Mouse (Mus musculus) hindbrain, embryonic 12.5 days (tissue): Measurements from ENCODE around the gene Jmjd1c. TPM values are rescaled to one million over a fixed set of nuclear protein-coding genes. Genes with fewer than 3 reads are reported as not detected.

Experiments used
- ATAC-seq: fragments of 200-750 bp; cut with Nextera tagmentation; 2 replicates; pipeline ENCODE4 v1.8.0; 2017; ENCODE audit warnings: moderate TSS enrichment; ENCODE audit not compliant: low FRiP score
- H3K27ac ChIP-seq: fragments of 300-500 bp; sonication (generic); 2 replicates; pipeline ENCODE4 v1.5.1; 2016; ENCODE audit warnings: mild to moderate bottlenecking
- H3K27me3 ChIP-seq: fragments of 300-500 bp; sonication (generic); 2 replicates; pipeline ENCODE4 v1.6.1; 2016; ENCODE audit warnings: mild to moderate bottlenecking
- H3K36me3 ChIP-seq: fragments of 300-500 bp; sonication (generic); 2 replicates; pipeline ENCODE4 v1.6.1; 2016; ENCODE audit warnings: mild to moderate bottlenecking
- H3K4me1 ChIP-seq: fragments of 300-500 bp; sonication (generic); 2 replicates; pipeline ENCODE4 v1.6.1; 2016
- H3K4me2 ChIP-seq: fragments of 300-500 bp; sonication (generic); replicated peaks from 2 replicates; pipeline ENCODE4 v1.6.1; 2016; ENCODE audit warnings: mild to moderate bottlenecking
- H3K4me3 ChIP-seq: fragments of 300-500 bp; sonication (generic); 2 replicates; pipeline ENCODE4 v1.5.1; 2016; ENCODE audit warnings: mild to moderate bottlenecking
- H3K9ac ChIP-seq: fragments of 300-500 bp; sonication (generic); 2 replicates; pipeline ENCODE4 v1.6.1; 2016; ENCODE audit warnings: mild to moderate bottlenecking, moderate library complexity
- H3K9me3 ChIP-seq: fragments of 300-500 bp; sonication (generic); replicated peaks from 2 replicates; pipeline ENCODE4 v1.6.1; 2016; ENCODE audit warnings: mild to moderate bottlenecking
- WGBS: fragments of 180-500 bp; shearing (Covaris S2); methylation state at CpG from one replicate; pipeline ENCODE4 v1.1.7; 2016; 5-methylcytosine and 5-hydroxymethylcytosine counted together
- polyA plus RNA-seq: library from polyadenylated mRNA; unstranded; fragments of >200 nt; fragmentation: Nextera tagmentation; extraction: Ambion mirVana; gene quantifications from 2 replicates; pipeline ENCODE4 v1.2.1, GENCODE M21; 2016

Gene Jmjd1c
- polyA plus RNA-seq, 1 experiment from 2014 or later = 60.1 TPM

DNA sequence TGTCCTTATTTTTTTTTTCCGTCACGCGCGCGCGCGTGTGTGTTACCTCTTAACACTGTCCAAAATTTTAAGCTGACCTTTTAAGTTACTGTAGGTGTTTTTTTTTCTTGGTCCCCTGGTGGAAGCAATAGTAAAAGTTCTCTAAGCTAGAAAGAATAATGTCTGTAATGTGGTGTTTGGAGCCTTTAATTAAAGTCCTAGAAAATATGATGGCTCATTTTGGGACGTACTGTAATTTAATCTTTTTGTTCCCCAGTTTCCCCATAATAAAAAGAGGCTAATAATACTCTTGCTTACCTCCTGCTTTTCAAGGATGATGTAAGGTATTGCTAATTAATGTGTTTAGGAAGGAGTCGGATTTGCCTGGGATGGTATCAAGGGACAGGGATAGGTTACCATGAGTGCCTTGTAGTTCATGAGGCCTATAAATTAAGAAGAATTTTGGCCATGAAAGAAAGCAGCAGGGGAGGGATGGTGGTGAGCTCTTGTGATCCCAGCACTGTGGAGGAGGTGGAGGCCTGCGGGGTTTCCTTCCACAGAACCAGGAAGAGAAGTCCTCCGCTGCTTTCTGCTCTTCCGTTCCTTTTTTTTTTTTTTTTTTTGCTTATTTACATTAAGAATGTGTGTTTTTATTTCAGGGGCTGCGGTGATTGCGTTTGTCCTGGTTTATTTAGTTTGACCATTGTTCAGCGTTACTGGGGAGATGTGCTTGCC is 1.7 kb downstream of the Jmjd1c start:
- no peaks in the 10 kb centered on the region for H3K36me3 ChIP-seq
- peaks cover 55% of the 10 kb centered on the region for H3K4me1 ChIP-seq
- under 1% methylated on average over 15 of the region's 15 CpGs for WGBS
- no peaks in the 10 kb centered on the region for H3K9me3 ChIP-seq
- peak overlapping the region; percentile 100 for H3K27ac ChIP-seq
- H3K4me2 ChIP-seq = peak overlapping the region; percentile 78
- no peaks in the 10 kb centered on the region for H3K27me3 ChIP-seq
- no peak for ATAC-seq
- H3K9ac ChIP-seq = peak overlapping the region; percentile 99
- H3K4me3 ChIP-seq = peak overlapping the region; percentile 91

DNA sequence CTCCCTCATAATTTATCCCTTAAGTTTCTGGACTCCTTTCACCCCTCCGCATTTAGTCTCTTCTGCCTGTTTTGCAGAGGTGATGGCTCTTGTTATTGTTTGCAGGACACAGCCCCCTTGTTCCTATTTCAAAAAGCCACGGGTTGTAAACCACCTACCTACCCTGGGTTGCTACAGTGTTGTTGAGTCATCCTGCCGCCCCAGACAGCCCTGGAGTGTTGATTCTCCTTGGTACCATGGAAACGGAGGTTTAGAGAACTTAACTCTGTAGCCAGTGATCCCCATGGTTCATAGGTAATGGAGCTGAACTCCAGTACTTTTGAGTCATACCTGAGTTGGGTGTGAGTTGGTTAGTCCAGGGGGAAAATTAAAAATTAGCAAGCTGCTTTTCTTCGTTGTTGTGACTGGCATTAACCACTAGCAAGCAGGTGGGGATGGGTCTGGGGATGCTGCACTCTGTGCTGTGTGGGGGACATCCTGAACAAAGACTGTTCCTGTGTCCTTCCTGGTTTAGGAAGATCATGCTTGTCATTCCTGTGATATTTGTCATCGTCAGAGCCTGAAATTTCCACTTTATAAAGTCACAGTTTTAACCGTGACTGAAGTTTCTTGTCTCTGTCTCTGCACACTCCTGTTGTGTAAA is 2.6 kb downstream of the Jmjd1c start:
- Histone ChIP-seq H3K27ac (no peak overlapping the region), H3K36me3 (no peaks in the 10 kb centered on the region), H3K9me3 (no peaks in the 10 kb centered on the region), H3K27me3 (no peaks in the 10 kb centered on the region), H3K4me2 (peak overlapping the region; percentile 78), H3K9ac (peak overlapping the region; percentile 99), H3K4me3 (peak overlapping the region; percentile 91), H3K4me1 (peaks cover 64% of the 10 kb centered on the region)
- no peak for ATAC-seq
- WGBS = 15% methylated on average over 7 of the region's 7 CpGs

DNA sequence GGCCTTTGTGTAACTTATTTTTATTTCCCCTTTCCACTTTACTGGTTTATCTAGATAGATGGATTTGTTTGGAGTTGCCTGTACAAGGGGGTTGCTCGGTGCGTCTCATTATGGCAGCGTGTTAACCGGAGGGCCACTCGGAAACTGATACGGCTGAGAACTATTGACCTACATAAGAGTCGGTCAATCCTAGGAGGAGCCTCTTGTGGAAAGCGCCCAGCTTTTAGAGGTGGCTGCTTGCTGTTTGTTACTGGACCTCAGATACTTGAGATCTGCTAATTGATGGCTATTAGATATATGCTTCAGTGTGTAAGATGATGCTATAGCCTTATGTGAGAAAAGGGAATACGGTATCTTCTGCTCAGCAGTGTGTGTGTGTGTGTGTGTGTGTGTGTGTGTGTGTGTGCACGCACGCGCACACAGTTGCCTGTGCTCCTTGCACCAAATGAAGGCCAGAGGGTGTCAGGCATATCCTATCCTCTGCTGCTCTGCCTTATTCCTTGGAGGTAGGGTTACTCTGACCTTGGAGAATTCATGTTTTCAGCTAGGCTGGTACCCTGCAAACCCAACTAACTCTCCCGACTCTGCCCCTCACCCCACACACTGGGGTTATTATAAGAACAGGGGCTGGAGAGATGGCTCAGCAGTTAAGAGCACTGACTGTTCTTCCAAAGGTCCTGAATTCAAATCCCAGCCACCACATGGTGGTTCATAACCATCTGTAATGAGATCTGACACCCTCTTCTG is 3.4 kb downstream of the Jmjd1c start:
- Histone ChIP-seq H3K4me3 (no peak overlapping the region), H3K36me3 (no peaks in the 10 kb centered on the region), H3K9me3 (no peaks in the 10 kb centered on the region), H3K9ac (no peak overlapping the region), H3K4me1 (peaks cover 72% of the 10 kb centered on the region), H3K27me3 (no peaks in the 10 kb centered on the region), H3K27ac (no peak overlapping the region), H3K4me2 (peak overlapping the region; percentile 78)
- 53% methylated on average over 13 of the region's 13 CpGs for WGBS
- ATAC-seq = no peak

DNA sequence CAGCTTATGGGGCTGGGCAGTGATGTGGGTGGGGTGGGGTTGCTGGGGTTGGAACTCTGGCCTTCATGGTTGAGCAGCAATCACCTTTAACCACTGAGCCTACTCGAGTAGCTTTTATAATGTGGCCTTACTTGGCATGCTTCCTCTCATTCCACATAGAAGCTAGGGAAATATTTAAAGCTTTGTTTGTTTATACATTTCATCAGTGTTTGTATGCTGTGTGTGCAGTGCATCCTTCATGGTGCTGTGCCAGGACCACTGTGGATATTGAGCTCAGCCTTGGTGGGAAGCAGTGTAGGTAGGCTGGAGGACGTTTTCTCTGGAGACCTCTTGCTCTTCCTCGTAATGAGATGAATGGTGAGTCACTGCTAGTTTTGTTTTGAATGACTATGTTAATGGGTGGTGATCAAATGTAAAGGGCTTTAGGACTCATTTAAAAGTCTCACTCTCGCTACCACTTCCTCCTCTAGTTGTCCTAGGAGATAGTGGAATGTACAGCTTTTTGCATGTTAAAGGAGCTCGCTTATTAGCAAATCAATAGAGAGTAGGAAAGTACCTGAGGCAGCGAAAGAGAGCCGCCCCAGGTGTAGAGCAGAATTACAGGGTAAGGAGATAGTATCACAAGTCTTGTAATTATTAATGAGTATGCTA is 4.2 kb downstream of the Jmjd1c start:
- H3K9ac ChIP-seq = no peak overlapping the region
- ATAC-seq = no peak
- WGBS = 36% methylated on average over 7 of the region's 7 CpGs
- no peaks in the 10 kb centered on the region for H3K9me3 ChIP-seq
- no peak overlapping the region for H3K4me2 ChIP-seq
- H3K36me3 ChIP-seq = no peaks in the 10 kb centered on the region
- no peaks in the 10 kb centered on the region for H3K27me3 ChIP-seq
- H3K4me3 ChIP-seq = no peak overlapping the region
- no peak overlapping the region for H3K27ac ChIP-seq
- H3K4me1 ChIP-seq = peaks cover 75% of the 10 kb centered on the region

DNA sequence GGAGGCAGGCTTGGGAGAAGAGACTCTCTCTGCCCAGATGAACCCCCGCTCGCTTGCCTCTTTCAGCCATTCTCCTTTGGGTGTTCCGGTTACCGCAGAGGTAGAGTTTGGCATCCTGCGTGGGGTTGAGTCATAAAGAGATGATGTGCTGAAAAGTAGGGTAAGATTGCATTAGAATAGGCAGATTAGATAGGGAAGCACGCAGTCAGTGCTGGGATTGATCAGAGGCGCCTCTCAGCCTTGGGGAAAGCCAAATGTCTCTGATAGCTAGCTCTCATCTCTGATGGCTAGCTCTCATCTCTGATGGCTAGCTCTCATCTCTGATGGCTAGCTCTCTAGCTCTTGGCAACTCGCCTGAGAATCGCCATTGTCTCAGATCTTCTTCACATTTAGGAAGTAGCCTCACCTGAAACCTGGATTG is 4.9 kb downstream of the Jmjd1c start:
- H3K36me3 ChIP-seq = no peaks in the 10 kb centered on the region
- no peak overlapping the region for H3K9ac ChIP-seq
- H3K4me3 ChIP-seq = no peak overlapping the region
- H3K27ac ChIP-seq = no peak overlapping the region
- peaks cover 79% of the 10 kb centered on the region for H3K4me1 ChIP-seq
- H3K9me3 ChIP-seq = no peaks in the 10 kb centered on the region
- no peaks in the 10 kb centered on the region for H3K27me3 ChIP-seq
- ATAC-seq = no peak
- H3K4me2 ChIP-seq = no peak overlapping the region
- WGBS = 58% methylated on average over 9 of the region's 9 CpGs

DNA sequence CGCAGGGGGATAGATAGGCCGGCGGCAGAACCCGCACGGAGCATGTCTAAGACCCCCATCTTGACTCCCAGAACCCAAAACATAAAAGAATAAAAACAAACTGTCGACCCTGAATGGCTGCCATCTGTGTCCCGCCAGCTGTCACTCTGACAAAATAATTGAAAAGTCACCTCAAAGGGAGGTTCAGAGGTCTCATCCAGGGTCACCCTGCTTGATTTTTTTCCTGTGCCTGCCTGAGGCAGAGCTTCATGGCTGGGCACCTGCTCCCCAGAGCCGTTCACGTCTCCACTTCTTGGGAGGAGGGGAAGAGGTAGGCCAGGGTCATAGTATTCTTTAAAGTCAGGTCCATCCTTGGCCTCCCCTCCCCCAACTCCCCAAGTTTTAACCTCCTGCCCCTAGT is 8.6 kb downstream of the Jmjd1c start:
- Histone ChIP-seq H3K36me3 (no peaks in the 10 kb centered on the region), H3K27ac (peak overlapping the region; percentile 17; the same call in 1 of the 2 replicates), H3K4me1 (peaks cover 86% of the 10 kb centered on the region), H3K4me3 (no peak overlapping the region), H3K9me3 (no peaks in the 10 kb centered on the region), H3K27me3 (no peaks in the 10 kb centered on the region), H3K9ac (no peak overlapping the region), H3K4me2 (peak overlapping the region; percentile 1; the same call in 1 of the 2 replicates)
- ATAC-seq = peak; percentile 52; the same call in 1 of the 2 replicates
- WGBS = 6% methylated on average over 9 of the region's 9 CpGs

DNA sequence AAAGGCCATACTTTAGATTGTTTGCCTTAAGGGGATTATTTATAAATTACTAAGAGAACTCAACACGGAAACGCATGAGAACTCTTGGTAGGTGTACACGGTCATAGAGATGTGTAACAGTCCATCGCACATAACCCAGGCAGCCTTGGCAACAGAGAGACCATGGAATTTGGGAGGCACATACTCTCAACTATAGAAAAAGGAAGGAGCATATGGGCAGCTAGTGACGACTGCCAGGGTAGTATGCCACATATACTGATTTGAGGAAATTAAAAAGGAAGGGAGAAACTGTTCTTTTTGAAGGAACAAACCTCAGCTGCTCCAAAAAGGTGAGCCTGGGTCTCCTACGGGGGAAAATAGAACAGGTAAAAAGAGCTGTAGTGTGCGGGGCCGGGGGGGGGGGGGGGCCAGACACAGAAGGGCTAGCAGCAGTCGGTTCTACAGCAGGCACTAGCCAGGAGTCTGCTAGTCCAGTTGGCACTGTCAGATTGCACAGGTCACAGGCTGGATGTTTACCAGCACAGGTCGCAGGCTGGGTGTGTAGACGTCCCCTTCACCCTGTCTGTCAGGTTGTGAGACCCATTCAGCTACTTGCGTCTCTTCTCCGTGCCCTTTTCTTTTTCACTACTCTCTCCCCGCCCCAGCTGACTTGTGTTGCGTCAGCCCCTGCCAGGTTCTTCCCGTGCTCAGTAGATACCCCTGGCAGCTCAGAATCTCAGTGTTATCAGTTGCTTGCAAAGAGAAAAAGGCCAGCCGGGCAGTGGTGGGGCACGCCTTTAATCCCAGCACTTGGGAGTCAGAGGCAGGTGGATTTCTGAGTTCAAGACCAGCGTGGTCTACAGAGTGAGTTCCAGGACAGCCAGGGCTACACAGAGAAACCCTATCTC is 9.6 kb downstream of the Jmjd1c start:
- ATAC-seq = no peak
- no peak overlapping the region for H3K27ac ChIP-seq
- no peak overlapping the region for H3K9ac ChIP-seq
- WGBS = 64% methylated on average over 19 of the region's 19 CpGs
- no peaks in the 10 kb centered on the region for H3K27me3 ChIP-seq
- H3K4me3 ChIP-seq = no peak overlapping the region
- H3K9me3 ChIP-seq = no peaks in the 10 kb centered on the region
- peaks cover 85% of the 10 kb centered on the region for H3K4me1 ChIP-seq
- no peak overlapping the region for H3K4me2 ChIP-seq
- H3K36me3 ChIP-seq = no peaks in the 10 kb centered on the region

DNA sequence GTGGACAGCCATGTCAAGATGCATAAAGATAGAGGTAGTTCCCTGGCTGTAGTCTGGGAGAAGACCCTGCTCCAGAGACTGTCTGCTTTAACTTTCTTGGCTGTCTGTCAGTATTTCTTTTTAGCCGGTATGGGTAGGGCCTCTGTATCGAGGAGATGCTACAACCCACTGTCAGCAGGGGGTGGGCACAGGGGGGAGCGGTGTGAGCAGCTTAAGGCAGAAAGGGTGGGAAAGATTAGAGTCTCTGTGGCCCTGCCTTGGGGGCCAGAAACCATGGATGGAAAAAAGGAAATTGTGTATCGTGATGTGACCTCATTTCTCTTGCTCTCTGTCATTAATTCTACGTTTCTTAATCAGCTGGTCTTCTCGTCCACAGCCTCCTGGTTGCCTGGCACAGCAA is 10.5 kb downstream of the Jmjd1c start:
- H3K36me3 ChIP-seq = no peaks in the 10 kb centered on the region
- H3K9ac ChIP-seq = no peak overlapping the region
- H3K27ac ChIP-seq = no peak overlapping the region
- no peaks in the 10 kb centered on the region for H3K9me3 ChIP-seq
- no peak overlapping the region for H3K4me3 ChIP-seq
- H3K4me1 ChIP-seq = peaks cover 83% of the 10 kb centered on the region
- WGBS = 50% methylated on average over 6 of the region's 6 CpGs
- no peak for ATAC-seq
- H3K4me2 ChIP-seq = no peak overlapping the region
- H3K27me3 ChIP-seq = no peaks in the 10 kb centered on the region

DNA sequence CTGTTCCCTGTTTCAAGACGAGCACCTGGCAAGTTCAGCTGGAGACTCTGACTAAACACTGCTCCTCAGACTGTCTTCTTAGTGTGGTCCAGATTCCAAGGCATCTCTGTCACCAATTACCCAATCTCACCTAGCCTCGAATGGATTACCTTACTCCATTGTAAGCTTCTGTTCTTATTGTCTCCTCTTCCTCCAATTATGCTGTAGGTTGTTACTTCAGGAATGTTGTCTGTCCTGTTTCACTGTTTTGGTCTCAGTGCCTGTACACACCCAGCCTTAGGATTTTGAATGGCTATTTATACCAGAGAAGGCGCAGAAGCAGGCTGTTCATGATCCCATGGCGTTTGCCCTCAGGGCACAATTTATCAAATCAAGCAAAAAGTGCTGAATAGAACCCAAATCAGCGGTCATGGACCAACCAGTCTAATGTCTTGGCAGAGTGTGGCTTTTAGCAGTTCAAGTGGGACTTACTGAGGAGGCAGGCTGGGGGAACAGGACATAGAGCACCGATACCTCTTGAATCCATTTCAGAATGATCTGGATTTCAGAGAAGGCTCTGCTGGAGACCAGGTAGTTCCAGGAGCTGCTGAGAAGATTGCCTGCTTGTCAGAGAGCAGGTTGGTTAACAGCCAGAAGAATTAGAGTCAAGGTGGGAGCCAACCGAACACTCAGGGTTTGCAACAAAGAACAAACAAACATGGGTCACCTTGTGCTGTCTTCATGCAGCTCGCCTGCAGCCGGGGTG is 11.3 kb downstream of the Jmjd1c start:
- Histone ChIP-seq H3K9me3 (no peaks in the 10 kb centered on the region), H3K4me3 (no peak overlapping the region), H3K36me3 (no peaks in the 10 kb centered on the region), H3K9ac (no peak overlapping the region), H3K27ac (no peak overlapping the region), H3K4me2 (no peak overlapping the region), H3K4me1 (peaks cover 79% of the 10 kb centered on the region), H3K27me3 (no peaks in the 10 kb centered on the region)
- ATAC-seq = no peak
- WGBS = 70% methylated on average over 9 of the region's 9 CpGs

DNA sequence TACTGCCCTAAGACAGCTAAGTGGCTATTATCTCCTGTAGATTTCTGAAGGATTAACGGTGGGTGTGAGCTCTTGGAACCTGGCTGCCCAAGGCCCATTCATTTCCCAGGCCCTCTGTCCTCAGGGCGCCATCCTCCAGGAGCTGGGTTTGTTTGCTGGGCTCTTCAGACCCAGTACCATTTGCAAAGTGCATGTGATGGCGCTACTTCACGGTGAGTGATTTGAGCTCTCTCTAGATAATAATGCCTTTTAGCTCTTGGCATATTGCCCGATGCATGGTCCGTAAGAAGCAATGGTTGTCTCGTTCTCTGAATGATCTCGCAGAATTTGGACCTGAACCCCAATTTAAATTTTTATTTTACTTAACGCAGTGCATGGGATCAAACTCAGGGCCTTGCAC is 12.2 kb downstream of the Jmjd1c start:
- Histone ChIP-seq H3K27ac (no peak overlapping the region), H3K4me1 (peaks cover 72% of the 10 kb centered on the region), H3K27me3 (no peaks in the 10 kb centered on the region), H3K36me3 (no peaks in the 10 kb centered on the region), H3K4me3 (no peak overlapping the region), H3K9ac (no peak overlapping the region), H3K9me3 (no peaks in the 10 kb centered on the region), H3K4me2 (no peak overlapping the region)
- no peak; the same call in 1 of the 2 replicates for ATAC-seq
- WGBS = 58% methylated on average over 9 of the region's 9 CpGs

DNA sequence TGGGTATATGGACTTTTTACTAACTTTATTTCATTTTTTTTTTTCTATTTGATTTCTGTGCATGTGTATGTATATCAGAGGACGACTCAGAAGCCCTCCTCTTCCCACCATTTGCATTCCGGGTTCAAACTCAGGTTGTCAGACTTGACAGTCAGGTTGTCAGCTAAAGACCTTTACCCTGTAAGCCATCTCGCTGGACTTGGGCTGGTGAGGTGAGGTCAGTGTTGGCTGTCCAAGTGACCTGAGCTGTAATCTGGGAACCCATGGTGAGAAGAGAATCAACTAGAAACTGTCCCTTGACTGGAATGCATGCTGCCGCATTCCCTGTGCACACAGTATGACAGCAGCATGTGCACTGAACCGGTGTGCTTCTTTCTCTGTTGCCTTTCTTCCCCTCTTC is 13.7 kb downstream of the Jmjd1c start:
- no peaks in the 10 kb centered on the region for H3K36me3 ChIP-seq
- no peaks in the 10 kb centered on the region for H3K27me3 ChIP-seq
- H3K9ac ChIP-seq = no peak overlapping the region
- no peak for ATAC-seq
- H3K27ac ChIP-seq = no peak overlapping the region
- peaks cover 56% of the 10 kb centered on the region for H3K4me1 ChIP-seq
- H3K4me3 ChIP-seq = no peak overlapping the region
- WGBS = 87% methylated on average over 5 of the region's 5 CpGs
- H3K4me2 ChIP-seq = no peak overlapping the region
- no peaks in the 10 kb centered on the region for H3K9me3 ChIP-seq
